Mouse (Mus musculus): ENCODE measurements around the gene Gm49661. TPM values are rescaled to one million over a fixed set of nuclear protein-coding genes. Genes with fewer than 3 reads are reported as not detected.

The Gm49661 gene
- polyA plus RNA-seq, 1 experiment from 2014 or later, result 1.1 TPM

DNA sequence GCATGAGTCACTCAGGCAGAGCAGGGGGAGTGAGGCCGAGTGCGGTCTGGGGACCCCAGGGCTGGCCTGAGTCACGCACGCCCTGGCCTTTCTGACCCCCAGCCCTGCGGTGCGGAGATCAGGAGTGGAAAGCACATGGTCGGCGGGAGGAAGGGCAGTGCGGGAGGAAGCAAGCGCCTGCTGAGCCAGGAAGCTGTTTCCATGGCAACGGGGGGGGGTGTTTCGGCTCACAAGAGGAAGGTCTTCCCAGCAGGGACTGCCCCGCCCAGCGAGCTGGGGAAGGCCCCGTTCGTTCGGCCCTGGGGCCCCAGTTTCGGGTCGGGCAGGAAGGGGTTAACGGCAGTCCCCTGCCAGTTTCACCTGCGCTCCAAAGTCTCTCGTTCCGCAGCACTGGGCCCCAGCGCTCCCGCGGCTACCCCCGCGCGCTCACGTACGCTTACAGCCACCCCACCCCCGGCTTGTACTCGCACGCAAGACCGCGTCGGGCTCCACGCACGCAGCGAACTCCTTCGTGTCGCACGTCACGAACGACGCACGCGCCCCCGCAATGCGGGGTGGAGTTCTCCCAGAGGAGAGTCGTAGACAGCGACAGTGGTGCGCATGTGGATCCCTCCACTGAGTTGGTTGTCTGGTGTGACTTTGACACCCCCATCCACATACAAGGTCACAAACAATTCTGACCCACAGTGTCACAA, 16.6 kb upstream of the Gm49661 start:
- peaks cover 53% of the 10 kb centered on the region for H3K4me1 ChIP-seq (ENCODE audit: insufficient read depth, low read depth, low read length)
- under 1% methylated on average over 53 of the region's 53 CpGs for WGBS
- H3K4me2 ChIP-seq (replicated peaks; ENCODE audit: low read depth, low read length), result peak overlapping the region; percentile 91

GRCm38 (mm10) chr8:84985049-84985683, 15.9 kb upstream of the Gm49661 start:
- no peaks in the 10 kb centered on the region for H3K27me3 ChIP-seq (replicated peaks; ENCODE audit: insufficient read depth, low read length)
- H3K4me2 ChIP-seq (replicated peaks; ENCODE audit: low read depth, low read length), result peak overlapping the region; percentile 91
- ATAC-seq (no peak; the same call in 1 of the 2 replicates), DNase-seq (ENCODE audit: low spot score) (peak; percentile 75)
- H3K4me3 ChIP-seq (ENCODE audit: low read depth, low read length), result peak overlapping the region; percentile 45
- TF ChIP-seq EP300 (IDR thresholded peaks at IDR 0.05) (no peak), CTCF (IDR thresholded peaks at IDR 0.05) (no peak)
- peak overlapping the region; percentile 62 for H3K9ac ChIP-seq (replicated peaks; ENCODE audit: low read depth)
- no peaks in the 10 kb centered on the region for H3K9me3 ChIP-seq (ENCODE audit: low read length)
- under 1% methylated on average over 23 of the region's 23 CpGs for WGBS
- no peaks in the 10 kb centered on the region for H3K36me3 ChIP-seq (ENCODE audit: insufficient read depth, low read length)
- H3K4me1 ChIP-seq (ENCODE audit: insufficient read depth, low read depth, low read length), result peaks cover 59% of the 10 kb centered on the region
- peak overlapping the region; percentile 92 for H3K27ac ChIP-seq (ENCODE audit: low read length)

More for the DNA sequence above, 16.6 kb upstream of the Gm49661 start:
- DNase-seq (ENCODE audit: low spot score), result peak; percentile 92
- H3K4me3 ChIP-seq (ENCODE audit: low read depth, low read length), result peak overlapping the region; percentile 45
- ATAC-seq, result peak; percentile 30
- H3K9ac ChIP-seq (replicated peaks; ENCODE audit: low read depth), result peak overlapping the region; percentile 62
- H3K36me3 ChIP-seq (ENCODE audit: insufficient read depth, low read length), result no peaks in the 10 kb centered on the region
- TF ChIP-seq EP300 (IDR thresholded peaks at IDR 0.05) (peak; percentile 6; the same call in 1 of the 2 replicates), CTCF (IDR thresholded peaks at IDR 0.05) (no peak)
- H3K27ac ChIP-seq (ENCODE audit: low read length), result peak overlapping the region; percentile 92
- no peaks in the 10 kb centered on the region for H3K9me3 ChIP-seq (ENCODE audit: low read length)
- no peaks in the 10 kb centered on the region for H3K27me3 ChIP-seq (replicated peaks; ENCODE audit: insufficient read depth, low read length)

GRCm38 (mm10) chr8:84984294-84985048, 15.2 kb upstream of the Gm49661 start:
- peaks cover 60% of the 10 kb centered on the region for H3K4me1 ChIP-seq (ENCODE audit: insufficient read depth, low read depth, low read length)
- H3K4me3 ChIP-seq (ENCODE audit: low read depth, low read length), result peak overlapping the region; percentile 45
- DNase-seq (ENCODE audit: low spot score), result peak; percentile 87
- peak; percentile 40 for ATAC-seq
- no peaks in the 10 kb centered on the region for H3K9me3 ChIP-seq (ENCODE audit: low read length)
- peak overlapping the region; percentile 62; the same call in 1 of the 2 replicates for H3K9ac ChIP-seq (replicated peaks; ENCODE audit: low read depth)
- no peaks in the 10 kb centered on the region for H3K36me3 ChIP-seq (ENCODE audit: insufficient read depth, low read length)
- WGBS, result 6% methylated on average over 16 of the region's 16 CpGs
- H3K27me3 ChIP-seq (replicated peaks; ENCODE audit: insufficient read depth, low read length), result no peaks in the 10 kb centered on the region
- peak overlapping the region; percentile 91 for H3K4me2 ChIP-seq (replicated peaks; ENCODE audit: low read depth, low read length)
- peak overlapping the region; percentile 92 for H3K27ac ChIP-seq (ENCODE audit: low read length)
- TF ChIP-seq CTCF (IDR thresholded peaks at IDR 0.05) (no peak), EP300 (IDR thresholded peaks at IDR 0.05) (peak; percentile 84)

GRCm38 (mm10) chr8:84982499-84983011, 13.3 kb upstream of the Gm49661 start:
- Histone ChIP-seq H3K27ac (ENCODE audit: low read length) (peak overlapping the region; percentile 99), H3K27me3 (replicated peaks; ENCODE audit: insufficient read depth, low read length) (no peaks in the 10 kb centered on the region), H3K4me3 (ENCODE audit: low read depth, low read length) (no peak overlapping the region), H3K9ac (replicated peaks; ENCODE audit: low read depth) (no peak overlapping the region), H3K36me3 (ENCODE audit: insufficient read depth, low read length) (no peaks in the 10 kb centered on the region), H3K9me3 (ENCODE audit: low read length) (no peaks in the 10 kb centered on the region), H3K4me2 (replicated peaks; ENCODE audit: low read depth, low read length) (no peak overlapping the region), H3K4me1 (ENCODE audit: insufficient read depth, low read depth, low read length) (peaks cover 62% of the 10 kb centered on the region)
- 44% methylated on average over 3 of the region's 3 CpGs for WGBS
- DNase-seq (ENCODE audit: low spot score) (no peak), ATAC-seq (no peak)
- TF ChIP-seq EP300 (IDR thresholded peaks at IDR 0.05), result no peak
- no peak for TF ChIP-seq CTCF (IDR thresholded peaks at IDR 0.05)

- Histone ChIP-seq H3K27ac (ENCODE audit: low read length) (peak overlapping the region; percentile 99), H3K4me1 (ENCODE audit: insufficient read depth, low read depth, low read length) (peaks cover 62% of the 10 kb centered on the region), H3K4me3 (ENCODE audit: low read depth, low read length) (no peak overlapping the region), H3K27me3 (replicated peaks; ENCODE audit: insufficient read depth, low read length) (no peaks in the 10 kb centered on the region), H3K36me3 (ENCODE audit: insufficient read depth, low read length) (no peaks in the 10 kb centered on the region), H3K9me3 (ENCODE audit: low read length) (no peaks in the 10 kb centered on the region), H3K9ac (replicated peaks; ENCODE audit: low read depth) (no peak overlapping the region), H3K4me2 (replicated peaks; ENCODE audit: low read depth, low read length) (peak overlapping the region; percentile 89)
- WGBS, result 57% methylated on average over 15 of the region's 15 CpGs
- peak; percentile 72 for DNase-seq (ENCODE audit: low spot score)
- TF ChIP-seq CTCF (IDR thresholded peaks at IDR 0.05) (no peak), EP300 (IDR thresholded peaks at IDR 0.05) (0 out of 2 replicates have a peak, but pooled peaks have one; percentile 19)
- no peak for ATAC-seq
Observed at GRCm38 (mm10) chr8:84981644-84982498, 12.6 kb upstream of the Gm49661 start.
